Mouse (Mus musculus): ENCODE data around the gene Tepp. TPM values are rescaled to one million over a fixed set of nuclear protein-coding genes. Genes with fewer than 3 reads are reported as not detected.
A peak's percentile ranks its signal among the peaks of the same experiment; 100 is the strongest.

Gene Tepp
- polyA plus RNA-seq, 1 experiment from 2014 or later = not detected

GRCm38 (mm10) chr8:95354606-95355005 is 44.2 kb downstream of the Tepp start:
- H3K4me3 ChIP-seq = no peak overlapping the region
- H3K27me3 ChIP-seq (ENCODE audit: poor library complexity, severe bottlenecking) = peaks cover 53% of the 10 kb centered on the region
- peaks cover 54% of the 10 kb centered on the region for H3K4me1 ChIP-seq
- H3K9me3 ChIP-seq = no peaks in the 10 kb centered on the region
- no peak overlapping the region for H3K27ac ChIP-seq
- DNase-seq (ENCODE audit: extremely low spot score, low spot score) = no peak
- 91% methylated on average over 2 of the region's 2 CpGs for whole genome bisulfite sequencing
- H3K36me3 ChIP-seq (replicated peaks) = peaks cover 5% of the 10 kb centered on the region; the same call in 1 of the 2 replicates

- 73% methylated on average over 8 of the region's 8 CpGs for WGBS
- peaks cover under 1% of the 10 kb centered on the region; the same call in 1 of the 2 replicates for H3K9me3 ChIP-seq
- peaks cover 47% of the 10 kb centered on the region for H3K4me1 ChIP-seq
- peaks cover 13% of the 10 kb centered on the region for H3K27me3 ChIP-seq (ENCODE audit: poor library complexity, severe bottlenecking)
- no peak overlapping the region for H3K4me3 ChIP-seq
- peaks cover 13% of the 10 kb centered on the region for H3K36me3 ChIP-seq (replicated peaks)
- H3K27ac ChIP-seq = no peak overlapping the region
- DNase-seq (ENCODE audit: extremely low spot score, low spot score) = no peak
Observed at GRCm38 (mm10) chr8:95358550-95359411, 48.4 kb downstream of the Tepp start.

- no peak overlapping the region for H3K4me3 ChIP-seq
- 59% methylated on average over 7 of the region's 7 CpGs for WGBS
- peaks cover 15% of the 10 kb centered on the region for H3K36me3 ChIP-seq (replicated peaks)
- H3K4me1 ChIP-seq = peaks cover 36% of the 10 kb centered on the region
- no peak for DNase-seq (ENCODE audit: extremely low spot score, low spot score)
- H3K27ac ChIP-seq = peak overlapping the region; percentile 68
- peaks cover 4% of the 10 kb centered on the region; the same call in 1 of the 2 replicates for H3K9me3 ChIP-seq
- H3K27me3 ChIP-seq (ENCODE audit: poor library complexity, severe bottlenecking) = no peaks in the 10 kb centered on the region
Observed at GRCm38 (mm10) chr8:95360181-95361015, 50.0 kb downstream of the Tepp start.

- Histone ChIP-seq H3K27ac (peak overlapping the region; percentile 68), H3K9me3 (peaks cover 4% of the 10 kb centered on the region; the same call in 1 of the 2 replicates), H3K4me1 (peaks cover 36% of the 10 kb centered on the region), H3K36me3 (replicated peaks) (peaks cover 15% of the 10 kb centered on the region), H3K4me3 (no peak overlapping the region), H3K27me3 (ENCODE audit: poor library complexity, severe bottlenecking) (no peaks in the 10 kb centered on the region)
- WGBS = 81% methylated on average over 3 of the region's 3 CpGs
- DNase-seq (ENCODE audit: extremely low spot score, low spot score) = no peak
Observed at GRCm38 (mm10) chr8:95361016-95361341, 50.6 kb downstream of the Tepp start.

GRCm38 (mm10) chr8:95362272-95362671 is 51.9 kb downstream of the Tepp start:
- Histone ChIP-seq H3K27ac (no peak overlapping the region), H3K4me1 (peaks cover 36% of the 10 kb centered on the region), H3K4me3 (no peak overlapping the region), H3K27me3 (ENCODE audit: poor library complexity, severe bottlenecking) (no peaks in the 10 kb centered on the region), H3K9me3 (peaks cover 4% of the 10 kb centered on the region; the same call in 1 of the 2 replicates), H3K36me3 (replicated peaks) (peaks cover 22% of the 10 kb centered on the region)
- no peak for DNase-seq (ENCODE audit: extremely low spot score, low spot score)
- WGBS = 77% methylated on average over 6 of the region's 6 CpGs

- H3K36me3 ChIP-seq (replicated peaks) = peaks cover 37% of the 10 kb centered on the region
- H3K9me3 ChIP-seq = peaks cover 4% of the 10 kb centered on the region; the same call in 1 of the 2 replicates
- WGBS = 94% methylated on average over 2 of the region's 2 CpGs
- H3K4me1 ChIP-seq = peaks cover 26% of the 10 kb centered on the region
- DNase-seq (ENCODE audit: extremely low spot score, low spot score) = no peak
- no peaks in the 10 kb centered on the region for H3K27me3 ChIP-seq (ENCODE audit: poor library complexity, severe bottlenecking)
- H3K4me3 ChIP-seq = no peak overlapping the region
- no peak overlapping the region for H3K27ac ChIP-seq
Observed at GRCm38 (mm10) chr8:95363849-95364248, 53.5 kb downstream of the Tepp start.

- H3K27me3 ChIP-seq (ENCODE audit: poor library complexity, severe bottlenecking) = no peaks in the 10 kb centered on the region
- DNase-seq (ENCODE audit: extremely low spot score, low spot score) = no peak
- H3K4me1 ChIP-seq = peaks cover 12% of the 10 kb centered on the region
- H3K27ac ChIP-seq = 0 out of 2 replicates have a peak overlapping the region, but pooled peaks have one; percentile 27
- 56% methylated on average over 20 of the region's 20 CpGs for WGBS
- peak overlapping the region; percentile 15; the same call in 1 of the 2 replicates for H3K4me3 ChIP-seq
- no peaks in the 10 kb centered on the region for H3K9me3 ChIP-seq
- peaks cover 78% of the 10 kb centered on the region for H3K36me3 ChIP-seq (replicated peaks)
Observed at GRCm38 (mm10) chr8:95369581-95370326, 59.4 kb downstream of the Tepp start.

- Histone ChIP-seq H3K27ac (no peak overlapping the region), H3K4me3 (no peak overlapping the region), H3K4me1 (peaks cover 12% of the 10 kb centered on the region), H3K36me3 (replicated peaks) (peaks cover 53% of the 10 kb centered on the region), H3K9me3 (no peaks in the 10 kb centered on the region), H3K27me3 (ENCODE audit: poor library complexity, severe bottlenecking) (no peaks in the 10 kb centered on the region)
- no peak for DNase-seq (ENCODE audit: extremely low spot score, low spot score)
- 91% methylated on average over 12 of the region's 12 CpGs for WGBS
Observed at GRCm38 (mm10) chr8:95373389-95374002, 63.1 kb downstream of the Tepp start.

GRCm38 (mm10) chr8:95374429-95374828 is 64.1 kb downstream of the Tepp start:
- H3K36me3 ChIP-seq (replicated peaks) = peaks cover 44% of the 10 kb centered on the region
- H3K27ac ChIP-seq = no peak overlapping the region
- no peak for DNase-seq (ENCODE audit: extremely low spot score, low spot score)
- no peak overlapping the region for H3K4me3 ChIP-seq
- H3K27me3 ChIP-seq (ENCODE audit: poor library complexity, severe bottlenecking) = no peaks in the 10 kb centered on the region
- no peaks in the 10 kb centered on the region for H3K9me3 ChIP-seq
- H3K4me1 ChIP-seq = peaks cover 7% of the 10 kb centered on the region
- WGBS = 89% methylated on average over 3 of the region's 3 CpGs

- H3K27me3 ChIP-seq (ENCODE audit: poor library complexity, severe bottlenecking) = no peaks in the 10 kb centered on the region
- peaks cover 34% of the 10 kb centered on the region for H3K36me3 ChIP-seq (replicated peaks)
- no peak for DNase-seq (ENCODE audit: extremely low spot score, low spot score)
- H3K9me3 ChIP-seq = no peaks in the 10 kb centered on the region
- no peak overlapping the region for H3K4me3 ChIP-seq
- 81% methylated on average over 7 of the region's 7 CpGs for WGBS
- H3K27ac ChIP-seq = no peak overlapping the region
- H3K4me1 ChIP-seq = 0 out of 2 replicates have a peak, but pooled peaks cover 2% of the 10 kb centered on the region
Observed at GRCm38 (mm10) chr8:95375374-95375930, 65.1 kb downstream of the Tepp start.

Measured in forebrain, embryonic 10.5 days (tissue).